ENCODE assay signal across 8 mouse cellular contexts in the genomic region with DNA sequence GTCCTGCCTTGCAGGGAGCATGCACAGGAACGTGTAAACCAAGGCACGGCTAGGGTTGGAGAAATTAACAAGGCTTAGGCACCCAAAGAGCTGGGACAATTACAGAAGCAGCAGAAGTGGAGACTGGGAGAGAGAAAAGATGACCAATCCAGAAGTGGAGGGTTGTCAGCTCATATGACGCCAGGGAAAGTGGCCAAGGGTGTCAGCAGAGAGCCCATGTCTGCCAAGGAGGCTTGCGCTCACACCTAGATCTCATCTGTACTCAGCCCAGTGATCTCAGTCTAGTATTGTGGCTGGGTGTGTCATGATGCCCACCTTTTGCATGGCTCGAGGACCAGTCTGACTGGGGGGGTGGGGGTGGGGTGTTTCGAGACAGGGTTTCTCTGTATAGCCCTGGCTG. TPM values are rescaled to one million over a fixed set of nuclear protein-coding genes. Genes with fewer than 3 reads are reported as not detected.
DNase-seq lines count a peak whose midpoint lies in the region; ATAC-seq lines count a peak whose summit lies in the region.

No protein-coding gene starts in this region.

- DNase-seq in cerebellum, adult 9-10 months, result peak; percentile 20
- no peak for DNase-seq in cerebellum, adult 11-12 months
- DNase-seq in lung, postnatal 4 days, result no peak
- no peak for DNase-seq in retina, postnatal 1 day
- DNase-seq in right cerebral cortex, postnatal 36 days (ENCODE audit: low spot score in 2 of 2), result no peak

- peaks cover 11% of the 10 kb centered on the region for H3K4me1 ChIP-seq in lung, embryonic 16.5 days (replicated peaks; ENCODE audit: control insufficient read depth, insufficient read depth, low read length)
- H3K4me1 ChIP-seq in limb, embryonic 12.5 days (replicated peaks), result peaks cover 20% of the 10 kb centered on the region
- H3K4me1 ChIP-seq in stomach, embryonic 15.5 days, result peaks cover 17% of the 10 kb centered on the region

- peak overlapping the region; percentile 87 for H3K27ac ChIP-seq in lung, embryonic 16.5 days (ENCODE audit: low read length)
- peak overlapping the region; percentile 72; the same call in 1 of the 2 replicates for H3K27ac ChIP-seq in limb, embryonic 12.5 days
- H3K27ac ChIP-seq in stomach, embryonic 15.5 days, result 0 out of 2 replicates have a peak overlapping the region, but pooled peaks have one; percentile 27

- peak overlapping the region; percentile 71 for H3K4me3 ChIP-seq in lung, embryonic 16.5 days (ENCODE audit: low read length)
- H3K4me3 ChIP-seq in limb, embryonic 12.5 days (replicated peaks), result peak overlapping the region; percentile 65
- H3K4me3 ChIP-seq in stomach, embryonic 15.5 days (replicated peaks), result peak overlapping the region; percentile 61

- ATAC-seq in lung, embryonic 16.5 days (ENCODE audit: low read depth), result no peak
- ATAC-seq in limb, embryonic 12.5 days (ENCODE audit: insufficient number of reproducible peaks, insufficient read depth, low FRiP score, low TSS enrichment, low read depth), result no peak
- no peak for ATAC-seq in stomach, embryonic 15.5 days (ENCODE audit: insufficient read depth, low FRiP score, low read depth)

- H3K9me3 ChIP-seq in lung, embryonic 16.5 days (ENCODE audit: control insufficient read depth, low read length), result no peaks in the 10 kb centered on the region
- H3K9me3 ChIP-seq in limb, embryonic 12.5 days, result no peaks in the 10 kb centered on the region
- no peaks in the 10 kb centered on the region for H3K9me3 ChIP-seq in stomach, embryonic 15.5 days

- WGBS in lung, embryonic 16.5 days, result 37% methylated on average over 6 of the region's 6 CpGs
- WGBS in limb, embryonic 12.5 days, result 59% methylated on average over 6 of the region's 6 CpGs
- WGBS in stomach, embryonic 15.5 days, result 54% methylated on average over 6 of the region's 6 CpGs

- no peak overlapping the region for H3K4me2 ChIP-seq in lung, embryonic 16.5 days (ENCODE audit: low read depth, low read length)
- H3K4me2 ChIP-seq in limb, embryonic 12.5 days, result no peak overlapping the region
- peak overlapping the region; percentile 86; the same call in 1 of the 2 replicates for H3K4me2 ChIP-seq in stomach, embryonic 15.5 days

- peak overlapping the region; percentile 83 for H3K9ac ChIP-seq in lung, embryonic 16.5 days (ENCODE audit: low read length)
- H3K9ac ChIP-seq in limb, embryonic 12.5 days (replicated peaks), result 0 out of 2 replicates have a peak overlapping the region, but pooled peaks have one; percentile 8
- no peak overlapping the region for H3K9ac ChIP-seq in stomach, embryonic 15.5 days

- H3K27me3 ChIP-seq in lung, embryonic 16.5 days (ENCODE audit: control insufficient read depth, insufficient read depth, low read depth, low read length), result no peaks in the 10 kb centered on the region
- no peaks in the 10 kb centered on the region; the same call in 1 of the 2 replicates for H3K27me3 ChIP-seq in limb, embryonic 12.5 days
- no peaks in the 10 kb centered on the region for H3K27me3 ChIP-seq in stomach, embryonic 15.5 days (replicated peaks)

- peaks cover 4% of the 10 kb centered on the region; the same call in 1 of the 2 replicates for H3K36me3 ChIP-seq in lung, embryonic 16.5 days (ENCODE audit: control insufficient read depth, insufficient read depth, low read length)
- no peaks in the 10 kb centered on the region for H3K36me3 ChIP-seq in limb, embryonic 12.5 days
- H3K36me3 ChIP-seq in stomach, embryonic 15.5 days, result no peaks in the 10 kb centered on the region

RNA-seq across cellular contexts. Expression of a gene that starts 0.7 kb away (rescaled TPM):
- not detected in 2 replicates for polyA plus RNA-seq in lung, embryonic 16.5 days (2015; fragmentation: Nextera tagmentation; extraction: Ambion mirVana)
- 0.31 TPM in 1 of 2 replicates, not detected in the other for polyA plus RNA-seq in limb, embryonic 12.5 days (2016; fragmentation: Nextera tagmentation; extraction: Ambion mirVana)
- not detected in 2 replicates for polyA plus RNA-seq in stomach, embryonic 15.5 days (2015; fragmentation: Nextera tagmentation; extraction: Ambion mirVana)

RNA-seq across cellular contexts. Expression of a gene that starts 5.9 kb away (rescaled TPM):
- polyA plus RNA-seq in lung, embryonic 16.5 days (2015; fragmentation: Nextera tagmentation; extraction: Ambion mirVana), result 371 and 375 TPM in 2 replicates
- polyA plus RNA-seq in limb, embryonic 12.5 days (2016; fragmentation: Nextera tagmentation; extraction: Ambion mirVana), result 77.4 and 82.1 TPM in 2 replicates
- 121 and 128 TPM in 2 replicates for polyA plus RNA-seq in stomach, embryonic 15.5 days (2015; fragmentation: Nextera tagmentation; extraction: Ambion mirVana)

RNA-seq across cellular contexts. Expression of a gene that starts 18.5 kb away (rescaled TPM):
- polyA plus RNA-seq in lung, embryonic 16.5 days (2015; fragmentation: Nextera tagmentation; extraction: Ambion mirVana), result 43.0 and 44.8 TPM in 2 replicates
- 17.1 and 18.4 TPM in 2 replicates for polyA plus RNA-seq in limb, embryonic 12.5 days (2016; fragmentation: Nextera tagmentation; extraction: Ambion mirVana)
- polyA plus RNA-seq in stomach, embryonic 15.5 days (2015; fragmentation: Nextera tagmentation; extraction: Ambion mirVana), result 60.1 and 63.4 TPM in 2 replicates

RNA-seq across cellular contexts. Expression of a gene that starts 42.5 kb away (rescaled TPM):
- 16.5 and 17.1 TPM in 2 replicates for polyA plus RNA-seq in lung, embryonic 16.5 days (2015; fragmentation: Nextera tagmentation; extraction: Ambion mirVana)
- polyA plus RNA-seq in limb, embryonic 12.5 days (2016; fragmentation: Nextera tagmentation; extraction: Ambion mirVana), result 61.7 and 66.3 TPM in 2 replicates
- polyA plus RNA-seq in stomach, embryonic 15.5 days (2015; fragmentation: Nextera tagmentation; extraction: Ambion mirVana), result 28.9 and 33.7 TPM in 2 replicates

Comparison
In these comparisons a context has a peak if more than half of its experiments do, and no peak if none do; other contexts are left out.
1. H3K27ac ChIP-seq: peak in every context shown above with its lines; median percentile 87 in lung, embryonic 16.5 days; 72 in limb, embryonic 12.5 days; 27 in stomach, embryonic 15.5 days.